Mouse (Mus musculus) lung, adult 18-20 months (tissue): ENCODE measurements around the gene Uox.
A peak's percentile ranks its signal among the peaks of the same experiment; 100 is the strongest.

Experiments used
- DNase-seq, 2 experiments: peaks; one replicate each; pipeline ENCODE4 v3.0.0; 2022; ENCODE audit warnings: mixed read lengths in 2 of 2

The Uox gene

DNA sequence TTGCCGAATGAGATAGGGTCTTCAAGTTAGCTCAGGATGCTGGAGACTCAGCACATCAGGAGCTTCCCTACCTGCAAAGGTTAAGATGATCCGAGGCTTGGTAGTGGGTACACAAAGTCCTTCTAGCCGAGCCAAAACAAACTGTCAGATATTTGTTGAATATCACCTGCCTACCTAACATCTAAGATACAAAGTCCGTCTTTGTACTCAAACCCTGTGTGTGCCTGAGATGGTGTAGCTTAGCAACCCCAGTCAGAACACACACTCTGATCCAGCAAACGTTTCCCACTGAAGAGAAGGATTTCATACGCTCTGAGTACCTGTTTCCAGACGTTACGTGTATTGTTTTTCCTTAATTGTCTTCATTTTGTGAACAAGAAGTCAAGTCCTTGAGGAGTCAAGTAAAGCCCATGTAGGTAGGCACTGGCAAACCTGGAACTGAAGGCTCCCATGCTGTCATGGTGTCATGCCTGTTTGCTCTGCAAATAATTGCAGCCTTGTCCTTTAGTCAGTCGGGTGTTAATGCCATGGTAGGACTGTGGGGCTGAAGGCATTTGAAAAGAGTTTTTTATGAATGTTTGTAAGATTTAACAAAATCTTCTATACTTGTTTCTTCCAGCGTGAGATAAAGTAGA is at the start of gene Uox:
Gene Uox (plus strand): TSS at position 279 of the 635 bp plus-strand sequence.
- no peak for DNase-seq

DNA sequence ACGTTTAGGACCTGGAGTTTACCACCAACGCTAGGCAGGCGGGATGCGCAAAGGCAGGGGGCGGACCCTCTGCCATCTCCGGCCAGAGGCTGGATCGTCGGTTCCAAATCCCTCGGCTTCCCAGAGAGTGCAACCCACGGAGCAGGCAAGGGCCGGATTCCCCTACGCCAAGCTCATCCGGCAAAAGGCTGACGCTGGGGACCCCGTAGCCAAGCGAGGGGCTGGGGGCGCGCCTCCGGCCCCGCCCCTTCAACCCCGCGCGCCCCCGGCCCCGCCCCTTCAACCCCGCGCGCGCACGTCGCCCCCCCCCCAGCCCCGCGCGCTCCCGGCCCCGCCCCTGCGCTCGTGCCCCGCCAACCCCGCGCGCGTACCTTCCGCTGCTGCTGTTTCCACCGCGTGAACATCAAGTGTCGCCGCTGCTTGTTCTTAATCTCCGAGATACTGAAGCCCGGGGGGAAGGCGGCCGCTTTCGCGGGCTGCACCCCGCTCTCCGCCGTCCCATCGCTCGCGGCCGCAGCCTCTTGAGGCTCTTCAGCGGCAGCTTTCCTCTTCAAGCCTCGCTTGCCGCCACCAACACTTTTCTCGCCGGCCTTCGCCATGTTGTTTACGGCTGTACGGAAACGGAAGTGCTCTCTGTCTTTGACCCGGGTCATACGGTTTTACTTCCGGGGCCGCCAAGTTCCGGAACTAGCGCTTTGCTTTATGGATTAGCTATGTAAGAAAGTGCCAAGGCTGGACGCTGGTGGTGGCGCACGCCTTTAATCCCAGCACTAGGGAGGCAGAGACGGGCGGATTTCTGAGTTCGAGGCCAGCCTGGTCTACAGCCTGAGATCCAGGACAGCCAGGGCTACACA is 49.2 kb upstream of the Uox start, which contains the start of gene Rpf1:
Gene Rpf1 (minus strand): TSS at position 632 of the 854 bp plus-strand sequence.
- DNase-seq: peak; percentile 93 to 94

DNA sequence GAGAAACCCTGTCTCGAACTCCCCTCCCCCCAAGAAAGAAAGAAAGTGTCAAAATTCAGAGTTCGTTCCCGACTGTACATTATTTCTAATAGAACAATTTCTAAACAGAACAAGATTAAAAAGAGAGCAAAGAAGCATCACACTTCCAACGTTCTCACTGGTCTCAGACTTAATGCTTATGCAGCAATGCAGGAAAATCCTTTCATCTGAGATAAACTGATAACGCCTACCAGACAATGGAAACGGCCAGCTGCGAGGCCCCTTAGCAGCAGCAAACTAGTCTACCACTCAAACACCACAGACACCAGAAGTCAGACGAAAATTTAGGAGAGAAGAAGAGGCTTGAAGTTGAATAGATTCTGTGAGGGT is 48.6 kb upstream of the Uox start:
- DNase-seq: no peak

DNA sequence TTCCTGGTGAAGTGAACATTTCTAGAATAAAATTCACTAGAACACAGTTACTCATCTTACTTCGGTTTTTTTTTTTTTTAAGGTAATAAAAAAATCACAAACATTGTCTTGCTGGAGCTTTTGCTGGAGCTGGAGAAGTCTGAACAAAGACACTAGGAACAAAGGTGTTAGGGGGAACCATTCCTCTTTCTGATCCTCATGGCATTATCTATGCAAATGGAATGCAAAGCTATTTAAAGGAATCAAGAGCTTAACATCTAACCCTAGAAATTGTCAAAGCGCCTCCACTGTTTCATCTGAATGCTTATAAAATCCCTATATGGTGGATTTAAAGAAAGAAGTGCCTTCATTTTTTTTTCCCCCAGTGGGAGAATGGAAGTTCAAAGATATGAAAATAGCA is 41.9 kb upstream of the Uox start:
- no peak for DNase-seq

DNA sequence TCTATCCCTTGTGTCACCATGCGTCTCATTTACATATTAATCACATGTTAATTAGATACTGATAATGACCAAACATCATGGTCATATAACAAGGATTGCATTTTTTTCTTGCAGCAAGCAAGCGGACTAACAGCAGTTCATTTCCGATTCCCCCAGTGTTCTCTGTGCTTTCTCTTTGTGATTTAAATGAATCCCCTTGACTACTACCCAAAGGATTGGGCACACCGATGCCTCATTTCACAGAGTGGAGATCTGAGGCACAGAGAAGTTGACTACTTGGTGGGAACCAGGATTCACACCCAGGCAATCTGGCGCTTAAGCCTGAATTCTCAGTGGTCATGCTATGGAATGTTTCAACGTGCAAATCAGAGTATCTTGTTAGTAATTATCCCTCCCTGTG is 35.2 kb upstream of the Uox start:
- no peak for DNase-seq

DNA sequence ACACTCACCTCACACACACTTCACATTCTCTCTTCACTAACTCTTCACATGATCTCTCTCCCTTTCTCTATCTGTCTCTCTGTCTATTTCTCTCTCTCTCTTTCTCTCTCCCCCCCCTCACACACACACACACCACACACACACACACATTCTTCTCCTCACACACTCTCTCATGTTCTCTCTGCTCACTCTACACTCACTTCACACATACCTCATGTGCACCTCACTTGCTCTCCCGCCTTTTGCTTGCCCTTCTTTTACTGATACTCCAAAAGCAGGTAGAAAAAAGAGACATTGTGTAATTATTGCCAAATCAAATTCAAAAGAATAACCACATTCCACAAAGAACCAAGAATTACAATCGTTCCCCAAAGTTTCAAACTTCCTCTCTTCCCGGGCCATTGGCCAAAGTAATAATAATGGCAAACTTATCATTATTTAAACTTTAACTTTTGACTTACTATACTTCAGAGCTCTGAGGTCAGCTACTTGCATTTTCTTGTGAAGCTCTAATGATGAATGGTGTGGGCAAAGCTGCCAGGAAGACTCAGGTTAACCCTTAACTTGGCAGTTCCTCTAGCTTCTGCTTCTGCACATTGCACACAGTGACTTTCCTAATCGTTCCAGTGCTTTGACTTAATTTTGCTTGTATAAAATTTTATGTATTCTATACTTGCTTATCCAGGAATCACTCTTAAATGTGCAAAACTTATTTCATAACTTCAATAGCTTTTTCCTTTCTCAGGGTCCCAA is 29.5 kb upstream of the Uox start:
- no peak for DNase-seq

DNA sequence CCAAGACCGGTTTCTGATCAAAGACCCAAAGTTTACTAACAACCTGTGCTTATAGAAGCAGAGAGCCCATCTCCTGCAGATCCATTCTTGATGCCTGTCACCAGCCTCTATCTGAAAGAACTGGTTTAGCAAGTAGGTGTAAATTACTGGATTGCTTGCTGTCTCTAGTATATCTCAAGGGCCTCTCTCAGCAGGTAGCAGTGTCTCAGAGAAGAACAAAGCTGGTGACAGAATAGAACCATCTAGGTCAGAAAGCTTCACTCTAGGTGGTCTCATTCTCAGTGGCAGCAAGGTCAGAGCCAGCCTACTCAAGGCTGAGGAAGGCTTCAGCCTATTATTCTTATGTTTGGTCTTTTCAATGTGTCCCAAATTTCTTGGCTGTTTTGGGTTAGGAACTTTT is 26.6 kb upstream of the Uox start:
- no peak for DNase-seq

DNA sequence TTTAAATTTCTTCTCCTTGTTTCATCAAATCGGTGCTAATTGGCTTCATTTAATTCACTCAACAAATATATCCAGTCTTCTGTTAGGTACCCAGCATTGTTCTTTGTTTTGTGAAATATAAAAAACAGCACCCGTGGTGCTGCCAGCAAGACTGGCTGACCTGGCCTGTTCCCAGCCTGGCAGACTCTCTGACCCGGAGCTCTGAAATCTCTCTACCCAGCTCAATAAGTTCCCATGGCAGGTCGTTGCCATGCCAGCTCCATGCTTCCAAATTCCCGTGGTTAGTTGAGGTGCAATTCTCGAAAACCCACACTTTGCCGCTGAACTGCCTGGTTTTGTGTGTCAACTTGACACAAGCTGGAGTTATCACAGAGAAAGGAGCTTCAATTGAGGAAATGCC is 15.4 kb upstream of the Uox start:
- DNase-seq: no peak

DNA sequence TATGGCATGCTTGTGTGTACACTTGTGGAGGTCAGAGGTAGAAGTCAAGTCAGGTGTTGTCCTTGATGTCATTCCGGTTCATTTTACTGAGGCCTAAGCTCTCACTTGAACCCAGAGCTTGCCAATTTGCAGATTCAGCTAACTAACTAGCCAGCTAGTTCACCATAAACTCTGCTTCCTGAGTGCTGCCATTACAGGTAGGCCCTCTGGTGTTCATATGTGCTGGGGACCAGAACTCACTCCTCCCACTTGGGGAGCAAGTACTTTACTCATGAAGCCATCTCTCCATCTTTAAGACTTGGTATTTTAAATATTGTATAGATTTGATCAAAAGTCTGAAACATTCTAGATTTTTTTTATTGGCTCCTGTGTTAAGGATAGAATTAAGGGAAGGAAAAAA is 13.7 kb upstream of the Uox start:
- no peak for DNase-seq

DNA sequence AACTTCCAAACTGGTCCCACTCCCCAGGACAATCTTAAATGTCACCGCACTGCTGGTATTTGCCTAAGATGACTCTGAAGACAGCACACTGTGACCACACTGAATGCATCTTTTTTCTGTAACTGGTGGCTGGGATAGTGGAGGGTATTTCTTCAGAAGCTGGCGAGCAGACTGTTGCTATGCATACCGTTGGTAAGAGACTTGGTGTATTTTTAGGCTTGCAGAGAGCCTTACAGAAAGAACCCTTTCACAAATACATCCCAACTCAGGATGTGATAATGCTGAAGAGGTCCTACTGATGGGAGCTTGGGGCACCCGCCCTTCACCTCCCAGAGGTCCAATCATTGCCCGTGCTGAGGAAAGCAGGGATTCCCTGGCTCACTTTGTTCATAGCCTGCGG is 12.7 kb upstream of the Uox start:
- no peak for DNase-seq

DNA sequence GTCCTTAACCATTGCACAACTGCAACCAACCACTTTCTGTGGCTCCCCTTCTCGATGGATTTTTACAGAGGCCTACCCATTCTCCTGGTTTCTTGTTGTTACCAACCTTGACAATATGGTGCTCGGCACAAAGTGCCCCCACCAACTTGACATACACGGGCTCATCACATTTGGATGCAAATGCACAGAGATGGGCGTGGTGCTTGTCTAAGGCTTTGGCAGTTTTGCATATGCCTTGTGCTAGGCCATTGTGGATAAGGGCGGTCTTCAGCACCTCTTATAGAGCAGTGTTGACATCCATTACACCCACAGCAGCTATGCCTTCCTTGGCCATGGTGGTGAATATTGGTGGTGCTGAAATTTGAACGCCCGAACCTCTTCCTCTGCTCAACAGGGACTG is 7.3 kb upstream of the Uox start:
- DNase-seq: no peak

DNA sequence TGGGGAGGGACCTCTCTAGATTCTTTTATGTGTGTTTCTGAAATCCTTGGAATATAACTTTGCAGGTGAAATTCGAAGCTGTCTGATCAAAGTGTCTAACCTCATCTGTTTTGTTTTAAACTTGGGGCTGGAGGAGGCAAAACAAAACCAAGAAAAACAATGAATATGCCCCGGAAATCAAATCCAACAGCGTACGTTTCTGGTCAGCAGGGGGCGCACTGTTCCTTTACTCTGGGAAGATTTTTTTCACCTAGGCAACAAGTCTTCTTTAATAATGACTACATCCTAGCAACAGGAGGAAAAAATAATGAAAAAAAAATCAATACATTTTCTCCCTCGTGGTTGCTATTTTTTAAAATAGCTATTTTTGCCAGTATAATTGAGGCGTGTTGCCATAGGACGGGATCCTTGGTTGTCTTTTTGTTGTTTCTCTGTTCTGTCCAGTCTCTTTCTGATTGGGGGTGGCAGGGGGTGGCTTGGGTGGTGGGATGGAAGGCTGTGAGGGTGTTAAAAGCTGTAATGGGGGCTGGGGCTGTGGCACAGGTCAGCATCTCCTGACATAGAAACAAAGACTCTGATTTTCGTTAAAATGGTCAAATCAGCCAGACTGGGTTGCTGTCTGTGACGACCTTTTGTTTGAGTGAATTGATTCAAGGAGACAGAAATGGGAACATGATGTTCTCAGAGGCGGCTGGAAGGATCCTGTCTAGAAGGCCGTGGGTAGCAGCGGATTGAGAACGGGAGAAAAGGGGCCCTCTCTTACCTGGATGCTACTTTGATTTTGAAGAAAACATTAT is 5.8 kb upstream of the Uox start:
- DNase-seq: peak; percentile 44 to 53

DNA sequence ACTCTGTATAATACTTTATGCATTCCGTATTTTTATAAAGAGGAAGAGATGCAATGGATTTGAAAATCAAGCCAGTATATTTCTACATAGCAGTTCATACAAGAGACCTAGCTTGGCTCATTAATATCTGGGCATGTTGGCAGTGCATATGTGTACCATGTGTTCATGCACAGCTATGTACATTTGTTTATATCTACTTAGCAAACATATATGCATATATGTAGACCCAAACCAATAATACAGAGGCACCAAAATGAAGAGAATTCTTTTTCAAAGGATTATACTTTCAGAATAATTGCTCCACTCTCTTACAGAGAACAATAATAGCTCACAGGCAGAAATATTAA is 5.2 kb upstream of the Uox start:
- no peak for DNase-seq

DNA sequence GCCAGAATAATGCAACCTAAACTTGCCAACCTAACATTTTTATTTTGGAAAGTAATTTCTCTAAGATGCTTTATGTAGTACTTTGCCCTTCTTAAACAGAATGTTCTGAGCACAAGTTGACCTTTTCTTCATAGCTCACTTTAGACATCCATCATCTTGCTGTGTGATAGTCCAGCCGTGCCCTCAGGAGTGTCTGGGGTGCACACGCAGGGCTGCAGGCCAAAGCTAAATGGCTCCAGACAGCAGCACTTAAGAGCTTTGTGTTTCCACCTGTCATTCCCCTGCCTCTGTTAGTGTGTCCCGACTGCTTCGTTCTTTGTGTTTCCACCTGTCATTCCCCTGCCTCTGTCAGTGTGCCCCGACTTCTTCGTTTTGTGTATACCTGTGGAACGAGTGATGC is 2.9 kb upstream of the Uox start:
- no peak for DNase-seq

DNA sequence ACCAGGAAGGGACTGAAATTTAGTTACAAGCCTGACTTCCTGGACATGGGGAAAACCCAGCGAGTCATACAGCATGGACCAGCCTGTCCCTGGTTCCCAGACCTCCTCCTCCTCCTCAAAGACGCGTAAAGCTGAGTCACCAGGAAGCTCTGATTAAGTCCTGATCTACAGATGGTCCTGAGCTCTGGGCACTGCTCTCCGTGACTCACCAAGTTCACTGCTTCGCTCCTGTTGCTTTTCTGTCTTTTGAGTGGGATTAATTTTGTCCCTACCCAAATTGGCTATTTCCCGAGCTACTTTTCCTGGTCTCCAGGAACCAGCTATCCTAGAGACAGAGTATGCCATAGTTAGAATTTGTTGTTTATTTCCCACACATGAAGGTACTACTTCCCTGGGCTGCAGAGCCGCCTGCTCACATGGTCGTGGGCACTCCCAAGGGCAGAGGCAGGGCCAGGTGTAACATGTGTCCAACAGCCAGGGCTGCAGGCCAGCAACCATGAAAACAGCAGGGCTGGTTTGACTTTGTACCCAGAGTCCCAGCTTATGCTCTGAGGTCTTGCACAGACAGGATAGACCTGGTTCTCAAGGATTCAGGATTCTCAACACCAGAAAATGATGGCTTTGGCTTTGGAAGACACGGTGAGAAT is 2.2 kb upstream of the Uox start:
- DNase-seq: no peak

DNA sequence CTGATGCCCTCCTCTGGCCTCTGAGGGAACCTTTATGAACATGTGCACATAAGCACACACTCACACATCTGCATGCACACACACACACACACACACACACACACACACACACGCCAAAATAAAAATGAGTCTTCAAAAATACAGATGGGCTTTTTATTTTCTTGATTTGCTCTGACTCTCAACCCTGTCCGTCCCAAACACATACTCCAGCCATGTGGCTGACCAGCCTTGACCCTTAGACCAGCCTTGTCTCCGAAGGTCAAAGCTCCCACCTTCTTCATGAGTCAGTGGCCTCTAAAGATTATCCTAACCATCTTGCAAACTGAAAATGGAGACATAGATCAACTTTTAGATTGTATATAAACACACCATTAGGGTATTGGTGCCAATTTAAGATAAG is 632 bp upstream of the Uox start:
- DNase-seq: no peak

DNA sequence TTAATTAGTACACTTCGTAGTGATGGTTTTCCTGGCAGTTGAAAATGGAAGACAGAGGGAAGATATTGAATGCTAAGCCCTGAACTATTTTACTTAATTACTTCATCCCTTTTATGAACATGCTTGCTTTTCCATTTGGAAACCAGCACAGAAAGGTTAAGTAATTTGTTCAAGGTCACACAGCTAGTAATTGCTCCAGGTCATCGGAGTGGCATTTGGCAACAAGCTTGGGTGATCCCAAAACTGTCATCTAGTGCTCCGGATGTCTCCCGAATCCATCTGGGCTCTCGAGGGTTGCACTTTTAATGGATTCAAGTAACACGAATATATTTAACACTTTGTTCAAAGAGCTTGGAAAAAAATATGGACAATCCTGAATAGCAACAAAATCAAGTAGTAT is 713 bp downstream of the Uox start:
- DNase-seq: no peak

DNA sequence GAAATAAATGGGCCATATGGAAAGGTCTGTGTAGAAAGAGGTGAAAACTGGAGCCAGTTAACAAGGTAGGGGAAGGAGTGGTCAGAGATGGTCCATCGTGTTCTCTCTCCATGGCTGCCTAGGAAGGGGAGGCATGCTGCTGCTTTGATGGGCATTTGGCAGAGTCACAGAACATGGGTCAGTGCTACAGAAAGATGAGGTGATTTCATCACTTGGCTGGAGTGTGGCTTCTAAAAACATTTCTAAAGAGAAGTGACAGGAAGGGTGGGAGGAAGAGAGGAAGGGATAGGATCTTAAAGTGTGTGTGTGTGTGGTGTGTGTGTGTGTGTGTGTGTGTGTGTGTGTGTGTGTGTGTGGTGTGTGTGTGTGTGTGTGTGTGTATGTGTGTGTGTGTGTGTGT is 1.1 kb downstream of the Uox start:
- no peak for DNase-seq

DNA sequence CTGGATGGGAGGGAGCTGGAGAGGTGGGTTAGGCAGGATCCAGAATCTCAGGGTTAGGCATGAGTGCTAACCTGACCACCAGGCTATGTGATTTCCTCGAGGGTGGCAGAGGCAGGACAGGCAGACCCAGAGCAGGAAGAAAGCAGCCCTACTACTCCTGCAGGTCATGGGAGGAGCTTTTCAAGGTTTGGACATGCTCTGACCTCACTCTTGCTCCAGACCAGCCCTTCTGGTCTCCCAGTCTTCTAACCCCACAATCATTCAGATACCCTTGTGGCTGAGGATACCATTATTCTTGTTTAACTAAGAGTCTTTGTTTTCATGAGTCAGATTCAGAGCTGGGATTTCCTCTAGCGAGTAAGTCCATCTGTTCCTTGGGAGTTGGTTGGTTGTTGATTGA is 7.4 kb downstream of the Uox start:
- no peak for DNase-seq

DNA sequence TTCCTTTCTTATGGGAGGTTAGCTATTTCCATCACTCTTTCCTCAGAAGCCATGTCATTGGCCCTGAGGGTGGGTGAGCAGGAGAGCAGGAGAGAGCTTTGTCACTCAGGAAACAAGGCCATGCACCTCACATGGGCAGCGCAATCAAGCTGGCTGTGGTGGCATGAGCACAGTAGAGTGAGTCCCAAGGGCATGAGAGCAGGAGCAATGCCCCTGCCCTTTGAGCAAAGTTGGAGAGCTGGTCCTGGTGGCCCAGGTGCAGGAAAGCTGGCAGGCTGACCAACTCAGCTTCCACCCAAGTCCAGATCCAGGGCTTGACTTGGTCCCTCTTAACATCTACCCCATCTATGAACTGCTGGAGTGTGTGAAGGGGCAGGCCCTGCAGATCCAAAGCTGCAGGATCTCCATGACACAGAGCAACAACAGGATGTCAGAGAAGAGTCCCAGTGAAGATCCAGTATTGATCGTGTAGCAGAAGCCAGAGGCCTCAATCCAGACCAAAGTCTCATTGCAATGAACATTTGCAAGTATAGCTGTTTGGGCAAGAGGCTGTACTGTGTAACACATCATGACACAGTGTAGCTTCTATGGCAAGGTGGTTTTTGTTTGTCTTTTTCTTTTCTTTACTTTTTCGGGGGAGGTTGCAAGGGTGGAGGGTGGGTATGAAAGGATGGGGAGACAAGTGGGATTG is 10.0 kb downstream of the Uox start:
- DNase-seq: no peak

DNA sequence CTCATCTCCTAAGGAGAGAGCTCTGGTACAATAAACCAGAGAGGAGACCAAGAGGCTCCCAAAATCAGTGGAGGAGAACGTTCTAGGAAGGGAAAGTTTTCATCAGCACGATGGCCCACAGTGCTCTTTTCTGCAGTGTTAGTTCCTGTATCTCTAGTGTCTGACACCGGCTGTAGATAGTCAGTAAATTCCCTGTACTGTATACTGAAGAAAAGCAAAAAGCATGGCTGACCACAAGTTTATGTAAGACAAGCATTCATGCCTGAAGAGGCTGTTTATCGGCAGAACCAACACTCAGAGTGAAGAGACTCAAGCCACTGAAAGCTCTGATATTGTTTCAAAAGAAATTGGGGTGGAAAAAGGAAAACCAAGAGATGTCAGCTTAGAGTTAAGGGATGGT is 13.3 kb downstream of the Uox start:
- no peak for DNase-seq

DNA sequence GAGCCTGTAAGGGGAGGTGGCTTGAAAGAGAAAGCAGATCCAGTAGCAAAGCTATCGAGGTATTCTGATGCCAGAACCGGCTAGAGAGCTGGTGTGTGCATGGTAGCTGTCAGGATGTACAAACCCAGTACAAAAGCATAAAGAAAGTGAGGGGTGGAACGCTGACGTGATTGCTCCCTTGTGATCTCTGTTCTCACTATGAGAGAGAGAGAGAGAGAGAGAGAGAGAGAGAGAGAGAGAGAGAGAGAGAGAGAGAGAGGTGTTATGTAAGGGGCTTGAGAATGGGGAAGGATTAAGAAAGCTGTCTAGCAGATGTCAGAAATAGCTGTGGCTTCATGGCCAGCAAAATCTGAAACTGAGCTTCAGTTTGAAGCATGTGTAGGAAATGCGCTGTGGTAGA is 13.7 kb downstream of the Uox start:
- no peak for DNase-seq
